ENCODE assay signal across 10 mouse cellular contexts in the genomic region with DNA sequence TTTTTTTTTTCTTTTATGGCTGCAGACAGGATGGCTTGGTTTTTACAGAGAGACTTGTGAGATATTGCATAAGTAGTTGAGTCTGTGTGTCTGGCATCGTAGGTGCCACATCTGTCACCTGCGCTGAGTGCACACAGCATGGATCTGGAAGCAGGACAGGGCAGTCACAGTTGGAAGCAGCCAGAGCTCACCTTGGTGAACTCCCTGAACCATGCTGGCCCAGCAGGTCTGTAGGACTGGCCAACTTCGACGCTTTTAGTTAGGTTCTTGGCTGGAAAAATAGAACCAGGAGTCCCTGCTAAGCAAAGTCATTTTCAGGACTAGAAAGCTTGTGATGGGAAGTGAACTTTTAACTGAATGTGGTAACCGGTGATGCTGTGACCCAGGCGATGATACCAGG. TPM values are rescaled to one million over a fixed set of nuclear protein-coding genes. Genes with fewer than 3 reads are reported as not detected.
DNase-seq lines count a peak whose midpoint lies in the region; ATAC-seq and TF ChIP-seq lines count a peak whose summit lies in the region.
"Had no signal": no experiment of that assay in that cellular context is flagged by ENCODE, and none has a peak within 500 bp of the region (broad histone marks: within the 10 kb centered on the region; RNA-seq: fewer than 3 reads in every experiment).

No protein-coding gene starts in this region.

- no peak for ATAC-seq in heart, embryonic 13.5 days (ENCODE audit: extremely low read depth, insufficient number of reproducible peaks, low FRiP score, low TSS enrichment)
- 0 out of 2 replicates have a peak, but pooled peaks have one; percentile 6 for ATAC-seq in hindbrain, embryonic 14.5 days (ENCODE audit: low FRiP score)
- no peak for ATAC-seq in neural tube, embryonic 12.5 days (ENCODE audit: low FRiP score, low read depth)
- no peak for ATAC-seq in activated CD4-positive, CD25-positive, alpha-beta regulatory T cell, adult 4 months

- no peak for TF ChIP-seq CTCF in cortical plate, adult 2 months (IDR thresholded peaks at IDR 0.05; ENCODE audit: extremely low read depth, insufficient read depth, low read length)

- peaks cover 99% of the 10 kb centered on the region for H3K4me1 ChIP-seq in heart, embryonic 13.5 days
- peaks cover 35% of the 10 kb centered on the region for H3K4me1 ChIP-seq in cortical plate, adult 2 months (ENCODE audit: control insufficient read depth, insufficient read depth, low read length)
- H3K4me1 ChIP-seq in hindbrain, embryonic 14.5 days (replicated peaks; ENCODE audit: control insufficient read depth, insufficient read depth, low read length): peaks cover 89% of the 10 kb centered on the region
- peaks cover 88% of the 10 kb centered on the region for H3K4me1 ChIP-seq in neural tube, embryonic 12.5 days

- TF ChIP-seq POLR2A in cortical plate, adult 2 months (IDR thresholded peaks at IDR 0.05; ENCODE audit: extremely low read depth, insufficient read depth, low read length): no peak

- H3K27ac ChIP-seq in heart, embryonic 13.5 days (replicated peaks): 0 out of 2 replicates have a peak overlapping the region, but pooled peaks have one; percentile 5
- H3K27ac ChIP-seq in cortical plate, adult 2 months (ENCODE audit: insufficient read depth, low read length): peak overlapping the region; percentile 89
- H3K27ac ChIP-seq in hindbrain, embryonic 14.5 days: peak overlapping the region; percentile 73
- H3K27ac ChIP-seq in neural tube, embryonic 12.5 days: peak overlapping the region; percentile 80

- no peaks in the 10 kb centered on the region for H3K27me3 ChIP-seq in heart, embryonic 13.5 days (replicated peaks)
- H3K27me3 ChIP-seq in hindbrain, embryonic 14.5 days (ENCODE audit: control insufficient read depth, insufficient read depth, low read length): no peaks in the 10 kb centered on the region
- H3K27me3 ChIP-seq in neural tube, embryonic 12.5 days (replicated peaks): no peaks in the 10 kb centered on the region

- no peak overlapping the region for H3K4me3 ChIP-seq in heart, embryonic 13.5 days
- H3K4me3 ChIP-seq in cortical plate, adult 2 months (ENCODE audit: insufficient read depth, low read length): no peak overlapping the region
- no peak overlapping the region for H3K4me3 ChIP-seq in hindbrain, embryonic 14.5 days (replicated peaks; ENCODE audit: low read length)
- no peak overlapping the region for H3K4me3 ChIP-seq in neural tube, embryonic 12.5 days

- DNase-seq in heart, postnatal 25 days (ENCODE audit: low spot score): no peak
- DNase-seq in hindbrain, embryonic 14.5 days (ENCODE audit: low spot score): no peak
- DNase-seq in natural killer cell, adult 2 months (ENCODE audit: low spot score in 2 of 2): no peak
- no peak for DNase-seq in layer of hippocampus, adult 9-10 months (ENCODE audit: low spot score)
- DNase-seq: heart, postnatal 10 days; lung, postnatal 14 days had no signal

- intact Hi-C loops in heart, postnatal 25 days (cut with DNase I): no loop called here

- H3K4me2 ChIP-seq in heart, embryonic 13.5 days: no peak overlapping the region
- peak overlapping the region; percentile 15; the same call in 1 of the 2 replicates for H3K4me2 ChIP-seq in hindbrain, embryonic 14.5 days (replicated peaks)
- H3K4me2 ChIP-seq in neural tube, embryonic 12.5 days (replicated peaks): peak overlapping the region; percentile 24; the same call in 1 of the 2 replicates

- H3K36me3 ChIP-seq in heart, embryonic 13.5 days: no peaks in the 10 kb centered on the region
- no peaks in the 10 kb centered on the region for H3K36me3 ChIP-seq in hindbrain, embryonic 14.5 days (replicated peaks; ENCODE audit: control insufficient read depth, insufficient read depth)
- H3K36me3 ChIP-seq in neural tube, embryonic 12.5 days: no peaks in the 10 kb centered on the region

- no peak overlapping the region for H3K9ac ChIP-seq in heart, embryonic 13.5 days
- H3K9ac ChIP-seq in hindbrain, embryonic 14.5 days: no peak overlapping the region
- H3K9ac ChIP-seq in neural tube, embryonic 12.5 days: no peak overlapping the region

- 70% methylated on average over 6 of the region's 6 CpGs for WGBS in heart, embryonic 13.5 days
- 56% methylated on average over 6 of the region's 6 CpGs for WGBS in hindbrain, embryonic 14.5 days
- WGBS in neural tube, embryonic 12.5 days: 61% methylated on average over 6 of the region's 6 CpGs

- H3K9me3 ChIP-seq in heart, embryonic 13.5 days: no peaks in the 10 kb centered on the region
- no peaks in the 10 kb centered on the region for H3K9me3 ChIP-seq in hindbrain, embryonic 14.5 days (ENCODE audit: control insufficient read depth, low read length)
- no peaks in the 10 kb centered on the region for H3K9me3 ChIP-seq in neural tube, embryonic 12.5 days

RNA-seq across cellular contexts. Expression of gene Map4k4, which starts 46.5 kb away (rescaled TPM):
- 17.5 and 21.1 TPM in 2 replicates for polyA plus RNA-seq in heart, embryonic 13.5 days (2015; fragmentation: Nextera tagmentation; extraction: Ambion mirVana)
- total RNA-seq in heart, postnatal 25 days (2021): 100 to 1,000 TPM; 155 to 174 TPM
- 111 and 112 TPM in 2 replicates for polyA plus RNA-seq in cortical plate, adult 2 months (2012; rRNA removed)
- 46.5 and 51.2 TPM in 2 replicates for polyA plus RNA-seq in hindbrain, embryonic 14.5 days (2014; fragmentation: Nextera tagmentation; extraction: Ambion mirVana)
- 65.8 and 69.4 TPM in 2 replicates for polyA plus RNA-seq in neural tube, embryonic 12.5 days (2016; fragmentation: Nextera tagmentation; extraction: Ambion mirVana)
- polyA plus RNA-seq in activated CD4-positive, CD25-positive, alpha-beta regulatory T cell, adult 4 months (2017; shearing (Covaris generic)): 10 to 100 TPM; 23.8 to 33.8 TPM

Comparison
In these comparisons a context has a peak if more than half of its experiments do, and no peak if none do; other contexts are left out.
1. H3K27ac ChIP-seq: peak in every context shown above with its lines; median percentile 89 in cortical plate, adult 2 months; 80 in neural tube, embryonic 12.5 days; 73 in hindbrain, embryonic 14.5 days; 5 in heart, embryonic 13.5 days.